Mouse (Mus musculus) embryonic facial prominence, embryonic 11.5 days (tissue): ENCODE measurements at regions not wholly inside any gene's neighbourhood (a gene's known extent, or its start where the extent isn't known, plus 50 kb on each side); places are given as distances from the start of the nearest gene placed in this dataset.

Source experiments
- ATAC-seq: fragments of 200-750 bp; cut with Nextera tagmentation; replicated peaks from 2 replicates; pipeline ENCODE4 v1.8.0; 2017; ENCODE audit warnings: low read depth; ENCODE audit not compliant: insufficient number of reproducible peaks, low FRiP score, low TSS enrichment
- DNase-seq: peaks from one replicate; pipeline ENCODE4 v3.0.0-alpha.2; 2015; ENCODE audit warnings: low spot score
- H3K27ac ChIP-seq: fragments of 300-500 bp; sonication (generic); replicated peaks from 2 replicates; pipeline ENCODE4 v1.5.1; 2014; ENCODE audit warnings: mild to moderate bottlenecking, low read depth, low read length, control low read depth
- H3K27me3 ChIP-seq: fragments of 300-500 bp; sonication (generic); 2 replicates; pipeline ENCODE4 v1.6.1; 2014; ENCODE audit warnings: mild to moderate bottlenecking, low read length, moderate library complexity, mixed read lengths; ENCODE audit not compliant: control insufficient read depth, insufficient read depth
- H3K36me3 ChIP-seq: fragments of 300-500 bp; sonication (generic); replicated peaks from 2 replicates; pipeline ENCODE4 v1.6.1; 2014; ENCODE audit warnings: low read depth, mild to moderate bottlenecking, low read length, moderate library complexity, mixed read lengths; ENCODE audit not compliant: control insufficient read depth, insufficient read depth
- H3K4me1 ChIP-seq: fragments of 300-500 bp; sonication (generic); 2 replicates; pipeline ENCODE4 v1.6.1; 2014; ENCODE audit warnings: low read length, mixed read lengths; ENCODE audit not compliant: control insufficient read depth, insufficient read depth
- H3K4me2 ChIP-seq: fragments of 300-500 bp; sonication (generic); 2 replicates; pipeline ENCODE4 v1.6.1; 2014; ENCODE audit warnings: low read depth, mild to moderate bottlenecking, control low read depth, low read length, moderate library complexity
- H3K4me3 ChIP-seq: fragments of 300-500 bp; sonication (generic); 2 replicates; pipeline ENCODE4 v1.5.1; 2014; ENCODE audit warnings: low read depth, low read length, control low read depth
- H3K9ac ChIP-seq: fragments of 300-500 bp; sonication (generic); replicated peaks from 2 replicates; pipeline ENCODE4 v1.6.1; 2014; ENCODE audit warnings: mild to moderate bottlenecking, control low read depth, low read length
- H3K9me3 ChIP-seq: fragments of 300-500 bp; sonication (generic); replicated peaks from 2 replicates; pipeline ENCODE4 v1.6.1; 2016; ENCODE audit warnings: mild to moderate bottlenecking, low read length, inconsistent platforms, mixed read lengths; ENCODE audit not compliant: control insufficient read depth
- WGBS: fragments of 180-500 bp; shearing (Covaris S2); extraction: QIAGEN DNeasy Blood & Tissue Kit; methylation state at CpG from one replicate; pipeline ENCODE4 v1.1.7; 2014; 5-methylcytosine and 5-hydroxymethylcytosine counted together

GRCm38 (mm10) chr14:18511094-18511493, 179.4 kb upstream of the Ube2e1 start:
- no peak overlapping the region for H3K27ac ChIP-seq
- no peak for ATAC-seq
- no peak overlapping the region for H3K9ac ChIP-seq
- H3K36me3 ChIP-seq, result no peaks in the 10 kb centered on the region
- H3K4me2 ChIP-seq, result no peak overlapping the region
- peak; percentile 19 for DNase-seq
- no peak overlapping the region for H3K4me3 ChIP-seq
- no peaks in the 10 kb centered on the region for H3K9me3 ChIP-seq
- H3K4me1 ChIP-seq, result no peaks in the 10 kb centered on the region
- no peaks in the 10 kb centered on the region for H3K27me3 ChIP-seq

- no peak overlapping the region for H3K9ac ChIP-seq
- H3K4me2 ChIP-seq, result no peak overlapping the region
- H3K36me3 ChIP-seq, result no peaks in the 10 kb centered on the region
- no peak for ATAC-seq
- H3K4me3 ChIP-seq, result no peak overlapping the region
- 57% methylated on average over 1 of the region's 1 CpGs for WGBS
- H3K27me3 ChIP-seq, result no peaks in the 10 kb centered on the region
- H3K9me3 ChIP-seq, result no peaks in the 10 kb centered on the region
- H3K4me1 ChIP-seq, result no peaks in the 10 kb centered on the region
- H3K27ac ChIP-seq, result no peak overlapping the region
- no peak for DNase-seq
These were observed 176.6 kb upstream of the Ube2e1 start for GRCm38 (mm10) chr14:18508359-18508647.

- Histone ChIP-seq H3K4me3 (no peak overlapping the region), H3K36me3 (no peaks in the 10 kb centered on the region), H3K4me1 (no peaks in the 10 kb centered on the region), H3K27ac (no peak overlapping the region), H3K9ac (no peak overlapping the region), H3K4me2 (no peak overlapping the region), H3K27me3 (no peaks in the 10 kb centered on the region), H3K9me3 (no peaks in the 10 kb centered on the region)
- no peak for ATAC-seq
- 76% methylated on average over 3 of the region's 3 CpGs for WGBS
- DNase-seq, result no peak
These were observed 176.1 kb upstream of the Ube2e1 start for GRCm38 (mm10) chr14:18507582-18508358.

- Histone ChIP-seq H3K4me3 (no peak overlapping the region), H3K4me1 (no peaks in the 10 kb centered on the region), H3K27me3 (no peaks in the 10 kb centered on the region), H3K9me3 (no peaks in the 10 kb centered on the region), H3K4me2 (no peak overlapping the region), H3K9ac (no peak overlapping the region), H3K27ac (no peak overlapping the region), H3K36me3 (no peaks in the 10 kb centered on the region)
- no peak for DNase-seq
- 70% methylated on average over 4 of the region's 4 CpGs for WGBS
- ATAC-seq, result no peak
These were observed 174.5 kb upstream of the Ube2e1 start for GRCm38 (mm10) chr14:18506168-18506567.

GRCm38 (mm10) chr14:18500249-18500832, 168.7 kb upstream of the Ube2e1 start:
- Histone ChIP-seq H3K4me3 (no peak overlapping the region), H3K27me3 (no peaks in the 10 kb centered on the region), H3K27ac (no peak overlapping the region), H3K9me3 (no peaks in the 10 kb centered on the region), H3K4me2 (no peak overlapping the region), H3K9ac (no peak overlapping the region), H3K4me1 (no peaks in the 10 kb centered on the region), H3K36me3 (no peaks in the 10 kb centered on the region)
- ATAC-seq (no peak), DNase-seq (no peak)

- 91% methylated on average over 1 of the region's 1 CpGs for WGBS
- no peaks in the 10 kb centered on the region for H3K4me1 ChIP-seq
These were observed 162.4 kb upstream of the Ube2e1 start for GRCm38 (mm10) chr14:18494048-18494447.

GRCm38 (mm10) chr14:18486132-18486800, 154.6 kb upstream of the Ube2e1 start:
- DNase-seq, result no peak
- no peak overlapping the region for H3K4me3 ChIP-seq
- WGBS, result 64% methylated on average over 4 of the region's 4 CpGs
- H3K4me1 ChIP-seq, result no peaks in the 10 kb centered on the region
- H3K9ac ChIP-seq, result no peak overlapping the region
- H3K27ac ChIP-seq, result no peak overlapping the region
- H3K27me3 ChIP-seq, result no peaks in the 10 kb centered on the region
- H3K9me3 ChIP-seq, result no peaks in the 10 kb centered on the region
- no peak for ATAC-seq
- no peaks in the 10 kb centered on the region for H3K36me3 ChIP-seq
- H3K4me2 ChIP-seq, result no peak overlapping the region

More at GRCm38 (mm10) chr14:18494048-18494447, 162.4 kb upstream of the Ube2e1 start:
- no peaks in the 10 kb centered on the region for H3K27me3 ChIP-seq
- H3K9ac ChIP-seq, result no peak overlapping the region
- no peak overlapping the region for H3K4me3 ChIP-seq
- DNase-seq (no peak), ATAC-seq (no peak)
- no peaks in the 10 kb centered on the region for H3K36me3 ChIP-seq
- no peak overlapping the region for H3K4me2 ChIP-seq
- H3K9me3 ChIP-seq, result no peaks in the 10 kb centered on the region
- H3K27ac ChIP-seq, result no peak overlapping the region

- no peak overlapping the region for H3K4me3 ChIP-seq
- H3K36me3 ChIP-seq, result no peaks in the 10 kb centered on the region
- ATAC-seq (no peak), DNase-seq (no peak)
- no peak overlapping the region for H3K27ac ChIP-seq
- no peak overlapping the region for H3K4me2 ChIP-seq
- H3K4me1 ChIP-seq, result no peaks in the 10 kb centered on the region
- no peaks in the 10 kb centered on the region for H3K27me3 ChIP-seq
- H3K9ac ChIP-seq, result no peak overlapping the region
- no peaks in the 10 kb centered on the region for H3K9me3 ChIP-seq
These were observed 153.9 kb upstream of the Ube2e1 start for GRCm38 (mm10) chr14:18485526-18485925.
